Mouse (Mus musculus) thymus, adult 18-20 months (tissue): ENCODE data around the gene Nf2.
"Not testable (repeated sequence)": the region's sequence is repeated elsewhere in the genome, so short reads cannot be mapped to it uniquely, and the experiment has no call there.

ENCODE experiments used
- DNase-seq, 2 experiments: peaks; one replicate each; pipeline ENCODE4 v3.0.0; 2022; ENCODE audit warnings: mixed read lengths in 2 of 2

Gene Nf2

DNA sequence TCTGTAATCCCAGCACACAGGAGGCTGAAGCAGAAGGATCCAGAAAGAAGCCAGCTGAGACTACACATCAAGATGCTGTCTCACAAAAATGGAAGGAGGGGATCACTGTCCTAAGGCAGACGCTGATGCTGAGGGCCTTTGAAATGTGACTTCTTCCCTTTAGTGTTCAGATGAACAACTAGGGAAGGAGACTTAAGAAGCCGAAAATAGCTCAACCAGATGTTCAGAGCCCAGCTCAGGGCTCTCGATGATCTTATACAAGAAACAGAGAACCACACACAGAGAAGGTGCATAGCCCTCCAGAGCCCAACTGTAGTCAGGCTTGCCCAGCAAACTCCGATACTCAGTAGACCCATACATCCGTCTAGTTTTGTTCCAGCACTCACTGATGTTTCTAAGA, 12.0 kb downstream of the Nf2 start:
- no peak for DNase-seq

DNA sequence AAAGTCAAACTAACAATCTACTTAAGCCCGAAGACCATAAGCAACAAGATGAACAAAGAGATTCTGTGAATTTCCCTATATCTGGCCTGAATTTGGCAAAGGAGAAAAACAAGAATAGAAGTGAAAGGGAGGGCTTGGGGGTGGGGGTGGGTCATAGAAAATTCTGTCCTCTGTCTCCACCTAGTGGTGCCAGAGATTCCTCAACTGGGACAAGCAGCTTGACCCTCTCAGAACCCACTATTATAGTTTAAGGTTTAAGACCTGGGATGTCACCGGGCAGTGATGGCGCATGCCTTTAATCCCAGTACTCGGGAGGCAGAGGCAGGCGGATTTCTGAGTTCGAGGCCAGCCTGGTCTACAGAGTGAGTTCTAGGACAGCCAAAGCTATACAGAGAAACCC, 12.6 kb downstream of the Nf2 start:
- DNase-seq = peak in 1 of 2 experiments; percentile 14

DNA sequence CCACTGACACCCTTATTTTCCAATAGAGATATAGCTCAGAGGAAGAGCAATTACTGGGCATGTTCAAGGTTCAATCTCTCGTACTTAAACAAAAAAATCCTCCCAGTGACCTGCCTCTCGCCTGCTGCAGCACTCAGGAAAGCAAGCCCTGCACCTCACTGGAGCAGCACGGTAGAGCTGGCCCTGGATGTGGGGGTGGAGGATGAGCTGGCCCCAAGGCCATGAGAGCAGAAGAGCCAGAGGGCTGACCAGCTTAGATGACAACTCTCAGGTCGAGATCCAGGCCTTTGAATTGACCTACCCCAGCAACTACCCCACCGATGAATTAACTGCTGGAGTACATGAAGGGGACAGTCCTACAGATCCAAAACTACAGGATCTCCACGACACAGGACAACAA, 13.9 kb downstream of the Nf2 start:
- DNase-seq = no peak

DNA sequence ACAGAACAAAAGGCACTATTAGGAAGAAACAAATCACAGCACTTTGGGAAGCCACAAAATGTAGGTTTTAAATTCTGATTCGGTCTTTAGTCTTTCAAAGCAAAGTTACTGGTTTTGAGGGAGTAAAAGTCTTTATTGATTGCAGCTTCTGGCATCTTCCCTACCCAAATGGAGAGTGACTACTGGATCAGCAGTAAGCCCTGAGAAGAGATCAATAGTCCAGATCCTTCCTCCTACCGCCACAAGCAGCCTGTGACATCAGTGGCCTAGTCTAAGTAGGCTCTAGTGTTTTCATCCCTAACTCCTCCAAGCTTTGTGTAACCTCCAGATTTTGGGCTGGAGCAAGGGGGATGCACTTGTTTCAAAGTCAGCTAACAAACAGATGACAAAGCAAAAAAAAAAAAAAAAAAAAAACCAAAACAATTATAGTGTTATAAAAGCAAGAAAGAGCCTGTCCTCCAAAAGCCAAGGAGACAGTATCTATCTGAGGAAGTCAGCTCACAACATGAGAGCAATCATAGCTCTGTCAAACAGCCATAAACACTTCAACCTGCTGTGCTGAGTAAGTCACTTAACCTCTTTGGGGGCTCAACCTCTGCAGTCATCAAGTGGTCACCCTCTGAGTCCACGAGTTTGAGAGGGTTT, 15.9 kb downstream of the Nf2 start:
- no peak for DNase-seq

DNA sequence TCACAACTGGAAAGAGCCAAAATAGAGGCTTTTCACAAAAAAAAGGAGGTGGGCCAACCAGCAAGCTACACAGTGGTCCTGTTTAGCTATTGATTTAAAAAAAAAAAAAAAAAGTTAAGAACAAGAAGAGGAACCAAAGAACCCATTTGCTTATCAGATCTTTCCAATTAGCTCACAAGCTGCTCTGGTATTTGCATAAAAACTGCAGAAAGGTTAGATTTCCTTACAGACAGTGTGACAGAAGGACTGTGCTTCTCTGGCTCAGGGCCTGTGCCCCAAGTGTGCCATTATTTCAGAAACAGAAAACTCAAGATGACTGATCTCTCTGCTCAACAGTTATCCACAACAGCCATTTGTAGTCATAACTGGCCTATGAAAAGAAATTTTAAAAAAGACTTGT, 18.3 kb downstream of the Nf2 start:
- no peak for DNase-seq

DNA sequence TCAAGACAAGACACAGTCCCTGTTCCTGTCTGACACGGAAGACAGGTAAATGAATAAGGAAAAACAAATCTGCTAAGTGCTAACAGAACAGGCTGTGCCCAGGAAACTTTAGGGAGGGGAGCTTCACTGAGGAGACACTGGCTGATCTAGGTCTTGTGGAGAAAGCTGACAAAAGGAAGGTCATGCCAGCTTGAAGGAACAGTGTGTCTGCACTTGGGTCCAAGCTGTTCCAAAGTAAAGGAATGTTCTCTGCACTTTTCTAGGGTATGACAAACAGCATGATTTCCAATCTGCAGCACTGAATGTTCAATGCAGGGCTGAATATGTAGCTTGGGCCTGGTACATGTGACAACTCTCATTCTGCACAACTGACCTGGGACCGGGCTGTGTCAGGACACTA, 21.4 kb downstream of the Nf2 start:
- DNase-seq = no peak

DNA sequence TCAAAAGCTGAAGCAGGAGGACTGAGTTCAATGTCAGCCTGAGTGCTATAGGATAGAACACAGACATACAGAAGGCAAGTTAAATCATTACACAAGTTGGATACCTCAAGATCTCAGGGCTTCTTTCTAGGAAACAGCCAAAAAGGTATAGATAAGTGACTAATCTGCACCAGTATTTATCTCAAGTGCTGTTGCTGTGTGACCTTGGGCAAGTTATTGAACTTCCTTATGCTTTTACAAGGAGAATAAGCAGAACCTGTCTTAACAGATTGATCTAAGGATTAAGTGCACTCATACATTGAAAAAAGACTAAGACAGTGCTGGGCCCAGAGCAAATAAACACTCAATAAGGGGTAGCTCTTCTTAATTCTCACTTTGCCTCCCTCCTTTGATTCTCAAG, 22.0 kb downstream of the Nf2 start:
- DNase-seq = no peak

DNA sequence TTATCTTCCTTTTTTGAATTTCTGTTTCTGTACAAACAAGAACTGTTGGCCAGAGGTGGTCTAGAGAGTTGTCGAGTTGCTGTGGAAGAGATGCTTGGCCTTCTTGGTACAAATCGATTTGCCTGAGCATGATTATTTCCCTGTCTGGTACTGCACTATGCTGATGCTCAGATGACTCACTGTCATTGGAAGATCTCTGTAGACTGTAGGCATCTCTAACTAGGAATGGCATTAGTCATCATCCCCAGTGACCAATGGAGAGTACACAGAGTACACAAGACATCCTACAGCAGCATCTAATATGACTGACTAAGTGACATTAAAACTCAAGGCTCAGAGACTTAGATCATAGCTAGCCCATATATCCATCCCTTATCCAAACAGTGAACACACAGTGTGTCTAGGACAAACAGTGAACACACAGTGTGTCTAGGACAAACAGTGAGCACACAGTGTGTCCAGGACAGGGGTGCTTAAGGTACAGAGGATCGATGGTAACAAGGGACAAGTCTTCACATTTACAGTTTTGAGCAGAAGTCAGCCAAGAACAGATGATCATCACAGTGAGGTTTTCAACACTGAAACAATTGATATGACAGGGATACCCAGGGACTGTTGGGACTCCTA, 23.1 kb downstream of the Nf2 start:
- DNase-seq = no peak

DNA sequence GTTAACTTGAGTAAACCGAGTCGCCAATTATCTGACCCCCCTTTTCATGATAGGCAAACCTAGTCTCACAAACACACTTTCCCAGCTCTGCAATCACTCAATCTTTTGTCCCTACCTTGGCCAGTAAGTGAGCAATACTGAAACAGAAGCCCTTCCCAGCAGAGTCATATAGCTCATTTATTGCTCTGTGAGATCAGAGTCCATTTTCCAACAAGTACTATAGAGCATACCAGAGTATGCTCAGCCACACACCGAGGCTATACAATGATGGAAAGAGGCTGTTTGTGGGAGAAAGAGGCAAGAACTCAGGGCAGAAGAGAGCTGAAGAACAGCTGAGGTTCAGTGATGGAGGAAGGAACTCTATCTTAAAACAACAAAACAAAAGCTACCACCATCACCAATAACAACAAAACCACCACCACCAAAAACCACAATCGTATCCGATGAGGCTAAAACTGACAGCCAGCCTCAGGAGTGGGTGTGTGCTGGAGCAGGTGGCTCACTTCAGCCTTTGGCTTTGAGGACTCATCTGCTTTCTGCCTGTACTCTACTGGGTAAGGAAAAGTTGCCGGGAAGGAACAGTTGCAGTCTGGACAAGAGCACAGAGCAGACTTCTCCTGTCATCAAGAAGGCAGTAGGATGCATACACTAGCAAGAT, 25.6 kb downstream of the Nf2 start:
- peak in 1 of 2 experiments; percentile 8 for DNase-seq

DNA sequence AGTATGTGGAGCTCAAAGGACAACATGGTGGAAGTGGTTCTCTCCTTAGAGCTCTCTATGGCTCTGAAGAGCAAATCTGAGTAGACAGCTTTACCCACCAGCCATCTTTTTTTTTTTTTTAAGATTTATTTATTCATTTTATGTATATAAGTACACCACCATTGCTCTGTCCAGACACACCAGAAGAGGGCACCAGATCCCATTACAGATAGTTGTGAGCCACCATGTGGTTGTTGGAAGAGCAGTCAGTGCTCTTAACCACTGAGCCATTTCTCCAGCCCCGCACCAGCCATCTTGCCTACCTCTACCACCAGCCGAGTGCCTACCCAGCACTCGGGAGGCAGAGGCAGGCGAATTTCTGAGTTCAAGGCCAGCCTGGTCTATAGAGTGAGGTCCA, 26.9 kb downstream of the Nf2 start:
- not testable (repeated sequence) for DNase-seq

DNA sequence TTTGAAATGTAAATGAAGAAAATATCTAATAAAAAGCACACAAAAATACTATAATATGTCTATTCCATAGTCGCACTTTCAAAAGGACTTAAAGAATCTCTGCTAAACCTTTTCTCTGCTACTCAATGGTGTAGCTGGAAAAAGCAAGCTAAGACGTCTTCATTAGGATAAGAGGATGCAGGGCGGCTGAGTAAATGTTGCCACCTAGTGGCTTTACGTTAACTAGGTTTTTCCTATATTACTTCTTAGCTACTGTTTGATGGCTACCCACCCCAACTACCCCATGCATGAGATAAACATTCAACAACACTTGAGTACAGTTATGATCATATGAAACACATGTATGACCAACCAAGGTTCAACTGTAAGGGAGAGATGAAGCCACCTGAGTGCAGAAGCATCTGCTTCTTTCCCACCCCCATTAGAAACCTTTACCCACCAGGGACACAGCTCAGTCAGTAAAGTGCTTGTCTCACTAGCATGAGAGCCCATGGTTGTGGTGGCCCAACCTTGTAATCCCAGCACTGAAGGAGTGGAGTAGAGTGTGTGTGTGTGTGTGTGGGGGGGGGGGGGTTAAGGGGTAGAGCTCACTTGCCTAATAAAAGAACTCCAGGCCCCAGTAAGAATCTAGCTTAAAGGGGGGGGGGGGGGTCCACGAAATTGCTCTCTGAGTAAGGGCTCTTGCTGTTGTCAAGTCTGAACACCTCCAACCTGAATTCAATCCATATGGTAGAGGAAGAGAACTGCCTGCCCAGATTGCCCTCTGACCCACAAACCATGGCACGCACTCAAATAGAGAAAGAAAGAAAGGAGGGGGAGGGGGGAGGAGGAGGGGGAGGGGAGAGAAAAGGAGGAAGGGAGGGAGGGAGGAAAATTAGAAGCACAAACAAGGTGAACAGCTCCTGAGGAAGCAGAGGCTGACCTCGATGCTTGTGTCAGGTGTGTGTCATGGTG, 27.6 kb downstream of the Nf2 start:
- no peak for DNase-seq

DNA sequence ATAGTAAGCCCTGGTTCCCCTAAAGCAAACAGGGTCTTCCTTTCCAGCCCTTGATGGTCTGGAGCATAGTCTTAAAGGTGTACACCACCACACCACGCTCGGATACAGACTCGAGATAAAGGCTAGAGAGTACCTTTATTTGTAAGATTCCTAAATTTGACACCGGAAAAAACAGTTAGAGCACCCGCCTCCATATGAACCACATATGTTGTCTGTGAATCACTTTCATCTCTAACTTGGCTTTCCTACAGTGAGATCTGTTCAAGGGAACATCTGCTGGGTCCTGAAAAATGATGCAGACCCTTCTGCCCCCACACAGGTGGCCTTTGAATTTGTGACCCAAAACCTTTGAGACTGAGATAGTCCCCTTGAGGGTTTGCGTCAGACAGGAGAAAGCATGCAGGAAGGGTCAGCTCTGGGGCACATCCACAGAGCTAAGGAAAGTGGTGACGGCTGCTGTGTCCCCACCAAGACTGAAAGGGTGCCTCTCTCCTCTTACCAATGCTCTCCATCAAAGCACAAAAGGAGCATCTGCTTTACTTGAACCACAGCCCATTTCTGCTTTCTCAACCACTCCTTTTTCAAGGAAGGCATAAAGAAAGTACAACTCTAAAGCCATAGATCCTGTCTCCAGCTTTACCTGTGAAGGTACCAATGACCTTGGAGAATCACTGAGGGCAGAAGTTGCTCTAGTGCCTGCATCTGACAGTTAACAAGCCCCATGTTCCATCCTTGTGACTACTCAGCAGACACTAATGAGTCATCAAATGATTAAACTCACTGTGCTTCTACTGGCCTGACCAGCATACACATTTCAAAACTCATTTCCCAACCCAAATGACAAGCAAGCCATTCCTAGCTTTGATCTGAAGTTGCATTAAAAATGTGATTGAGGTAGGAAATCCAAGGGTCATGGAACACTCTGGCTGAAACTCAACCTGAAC, 34.6 kb downstream of the Nf2 start:
- DNase-seq = no peak

DNA sequence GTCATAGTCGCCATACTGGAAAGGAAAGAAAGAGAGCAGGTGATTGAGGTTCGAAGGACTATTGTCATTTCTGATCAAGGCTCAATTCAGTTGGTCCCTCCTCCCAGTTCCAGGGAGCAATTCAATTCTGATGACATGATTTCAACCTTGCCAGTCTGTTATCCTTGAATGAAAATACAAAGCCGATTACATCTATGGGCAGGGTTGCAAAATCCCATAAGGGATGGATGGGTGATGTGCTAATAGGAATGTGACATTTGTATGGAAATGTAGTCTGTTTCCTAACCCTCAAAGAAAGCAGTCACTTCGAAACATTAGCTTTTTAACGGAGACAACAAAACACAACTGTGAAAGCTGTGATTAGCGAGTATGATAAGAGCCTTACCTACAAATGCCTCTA, 41.0 kb downstream of the Nf2 start:
- DNase-seq = no peak

DNA sequence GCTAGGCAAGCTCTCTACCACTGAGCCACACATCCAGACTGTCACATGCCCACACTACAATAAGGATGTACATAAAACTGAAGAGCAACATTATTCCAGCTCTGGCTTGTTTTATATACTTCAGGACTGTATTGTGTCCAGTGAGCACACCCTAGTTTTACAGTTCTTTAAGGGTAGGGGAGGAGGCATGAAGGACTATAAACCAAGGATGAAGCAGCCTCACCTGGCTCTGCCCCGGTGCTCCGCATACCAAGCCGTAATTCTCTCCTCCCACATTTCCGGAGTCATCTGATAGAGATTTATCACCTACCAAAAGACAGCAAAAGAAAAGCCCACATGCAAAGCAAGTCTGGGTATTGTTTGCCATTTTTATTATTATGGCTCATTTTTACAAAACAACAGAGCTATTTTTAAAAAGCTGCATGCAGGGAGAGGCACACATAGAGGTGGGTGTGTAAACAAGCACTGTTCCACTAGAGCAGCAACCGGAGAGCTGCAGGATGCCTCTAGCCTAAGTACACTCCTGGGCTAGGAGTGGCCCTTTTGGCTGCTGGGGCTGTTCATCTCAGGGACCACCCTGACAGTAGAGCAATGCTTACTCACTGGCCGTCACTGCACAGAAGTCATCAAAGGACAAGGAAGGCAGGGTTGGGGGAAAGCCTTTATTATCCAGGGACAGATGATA, 43.2 kb downstream of the Nf2 start:
- DNase-seq = no peak

DNA sequence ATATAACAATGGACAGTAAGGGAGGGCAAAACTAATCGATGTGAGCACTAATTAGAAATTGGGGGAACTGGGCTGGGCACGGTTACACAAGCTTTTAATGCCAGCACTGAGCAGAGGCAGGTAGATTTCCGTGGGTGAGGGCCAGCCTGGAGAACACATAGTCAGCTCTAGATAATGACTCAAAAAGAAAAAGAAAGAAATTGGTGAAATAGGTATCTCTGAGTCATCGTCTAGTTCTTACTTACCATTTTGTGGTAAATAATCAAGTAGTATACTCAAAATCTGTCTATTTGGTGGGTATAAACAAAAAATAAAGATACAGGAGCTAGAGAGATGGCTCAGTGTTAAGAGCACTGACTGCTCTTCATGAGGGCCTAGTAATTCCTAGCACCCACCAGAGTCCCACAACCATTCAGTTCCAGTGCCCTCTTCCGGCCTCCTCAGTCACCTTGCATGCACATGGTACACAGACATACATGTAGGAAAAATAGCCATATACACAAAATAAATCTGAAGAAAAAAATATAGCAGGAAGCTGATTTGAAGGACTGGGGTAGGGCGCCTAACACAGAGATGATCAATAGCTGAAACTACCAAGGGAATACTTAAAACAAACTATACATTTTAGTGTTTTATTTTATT, 44.3 kb downstream of the Nf2 start:
- DNase-seq = no peak

DNA sequence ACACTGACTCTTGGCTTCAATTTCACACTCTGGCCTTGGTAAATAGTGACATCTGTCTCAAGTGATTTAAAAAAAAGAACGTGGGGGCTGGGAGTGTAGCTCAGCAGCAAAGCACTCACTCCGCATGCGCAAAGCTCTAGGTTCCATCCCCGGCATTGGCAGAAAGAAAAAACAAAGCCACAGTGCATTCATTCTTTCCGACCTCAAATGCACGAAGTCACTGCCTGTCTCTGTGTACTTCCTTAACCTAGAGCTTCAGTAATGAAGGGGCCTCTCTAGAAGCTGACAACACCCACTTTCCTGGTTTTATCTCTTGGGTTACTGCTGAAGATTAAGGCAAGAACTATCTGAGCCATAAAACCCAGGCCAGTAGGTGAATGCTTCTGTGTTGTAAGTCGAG, 45.4 kb downstream of the Nf2 start:
- peak in 1 of 2 experiments; percentile 12 for DNase-seq

DNA sequence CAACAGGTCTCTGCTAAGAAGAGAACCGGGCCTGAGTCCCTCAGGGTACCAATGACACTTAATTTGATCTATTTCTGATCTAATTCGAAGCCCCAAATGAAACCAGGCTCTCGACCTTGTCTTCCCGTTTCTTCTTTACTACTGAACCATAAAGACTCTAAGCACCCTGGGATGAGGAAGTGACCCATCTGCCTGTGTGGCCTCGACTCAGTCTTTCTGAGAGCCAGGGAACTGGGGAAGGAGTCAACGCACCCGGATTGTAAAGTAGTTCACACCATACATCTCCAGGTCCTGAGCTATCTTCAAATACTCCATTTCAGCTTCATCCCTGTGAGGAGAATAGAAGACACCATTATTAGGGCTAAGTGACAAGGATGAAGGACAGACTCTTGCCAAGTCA, 45.9 kb downstream of the Nf2 start:
- DNase-seq = no peak

DNA sequence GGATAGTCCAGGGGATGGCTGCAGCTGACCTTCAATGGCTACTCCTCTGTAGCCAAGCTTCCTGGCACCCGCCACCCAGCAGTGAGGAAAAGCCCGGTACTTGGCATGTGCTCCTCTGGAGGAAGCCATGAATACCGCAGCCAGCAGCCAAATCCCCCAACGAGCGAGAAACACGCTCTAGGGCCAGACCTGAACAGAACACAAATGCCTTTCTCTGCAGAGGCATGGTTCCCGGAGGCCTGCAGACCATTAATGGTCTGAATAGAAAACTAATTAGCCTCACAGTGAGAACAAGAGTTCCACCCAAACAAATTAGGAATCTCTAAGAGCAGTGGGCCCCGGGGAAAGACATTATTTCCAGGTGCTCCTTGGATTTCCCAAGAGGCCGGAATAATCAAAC, 46.3 kb downstream of the Nf2 start:
- no peak for DNase-seq

DNA sequence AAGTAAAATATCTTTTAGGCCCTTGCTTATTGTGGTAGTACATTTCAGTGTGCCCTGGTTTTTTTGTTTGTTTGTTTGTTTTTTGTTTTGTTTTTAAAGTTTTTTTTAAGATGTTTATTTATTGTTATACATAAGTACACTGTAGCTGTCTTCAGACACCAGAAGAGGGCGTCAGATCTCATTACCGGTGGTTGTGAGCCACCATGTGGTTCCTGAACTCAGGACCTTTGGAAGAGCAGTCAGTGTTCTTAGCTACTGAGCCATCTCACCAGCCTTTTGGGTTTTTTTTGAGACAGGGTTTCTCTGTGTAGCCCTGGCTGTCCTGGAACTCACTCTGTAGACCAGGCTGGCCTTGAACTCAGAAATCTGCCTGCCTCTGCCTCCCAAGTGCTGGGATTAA, 46.9 kb downstream of the Nf2 start:
- not testable (repeated sequence) for DNase-seq

DNA sequence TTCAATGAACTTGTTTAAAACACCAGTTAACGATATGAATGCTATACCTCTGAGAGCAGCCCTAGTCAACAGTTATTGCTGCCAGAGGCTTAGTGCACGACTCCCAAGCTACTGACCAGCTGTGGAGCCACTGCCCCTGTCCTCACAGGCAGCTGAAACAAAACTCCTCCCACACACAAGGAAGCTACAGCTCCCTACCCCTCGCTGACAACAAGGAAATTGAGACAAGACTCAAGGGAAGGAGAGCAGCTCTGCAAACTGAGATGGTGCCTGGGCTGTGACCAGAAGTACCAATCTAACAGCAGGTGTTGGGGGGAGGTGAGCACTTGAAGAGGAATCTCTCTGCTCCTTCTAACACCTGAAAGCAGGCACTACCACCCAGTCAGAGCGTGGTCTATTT, 48.7 kb downstream of the Nf2 start:
- no peak for DNase-seq

DNA sequence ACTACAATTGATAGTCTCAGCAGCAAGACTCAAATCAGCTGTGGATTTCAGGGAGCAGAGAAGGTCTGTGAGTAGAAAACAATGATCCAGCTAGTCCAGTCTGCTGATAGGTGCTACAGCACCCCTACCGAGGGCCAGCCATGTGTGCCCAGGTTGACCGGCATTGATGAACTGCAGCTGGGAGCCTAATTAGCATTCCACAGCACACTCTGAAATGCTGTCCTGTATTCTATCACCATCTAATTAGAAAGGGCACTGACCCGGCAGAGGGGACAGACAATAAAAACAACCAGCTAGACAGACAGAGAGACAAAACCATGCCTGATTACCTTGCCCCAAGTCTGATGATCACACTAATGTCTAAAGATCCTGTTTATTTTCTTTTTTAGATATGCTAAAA, 56.3 kb downstream of the Nf2 start:
- DNase-seq = no peak
